Mouse (Mus musculus): ENCODE data around the gene Otub1. TPM values are rescaled to one million over a fixed set of nuclear protein-coding genes. Genes with fewer than 3 reads are reported as not detected.

The Otub1 gene
- polyA plus RNA-seq, 1 experiment, result 87.5 TPM

DNA sequence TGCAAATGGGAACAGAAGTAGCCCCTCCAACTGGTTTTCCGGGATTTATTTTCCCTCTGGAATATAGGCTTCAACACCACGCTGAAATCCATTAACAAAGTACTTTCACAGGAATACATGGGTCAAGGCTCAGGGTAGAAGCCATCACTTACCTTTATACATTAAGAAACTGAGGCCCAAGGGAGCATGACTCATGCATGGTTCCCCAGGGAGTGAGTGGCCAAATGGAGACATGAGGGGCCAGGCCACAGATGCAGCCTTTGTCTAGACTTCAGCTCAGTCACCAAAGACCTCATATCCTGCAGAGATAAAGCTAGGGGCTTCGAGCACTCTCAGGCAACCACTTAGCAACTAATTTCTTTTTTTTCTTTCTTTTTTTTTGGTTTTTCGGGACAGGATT, 30.6 kb upstream of the Otub1 start:
- no peaks in the 10 kb centered on the region for H3K4me1 ChIP-seq (ENCODE audit: control insufficient read depth, insufficient read depth, low read length)
- H3K27me3 ChIP-seq (ENCODE audit: control insufficient read depth, insufficient read depth, low read length, poor library complexity, severe bottlenecking), result no peaks in the 10 kb centered on the region
- no peaks in the 10 kb centered on the region for H3K9me3 ChIP-seq (replicated peaks; ENCODE audit: control insufficient read depth, insufficient read depth, low read length, poor library complexity, severe bottlenecking)
- no peak overlapping the region for H3K9ac ChIP-seq (ENCODE audit: low read depth, poor library complexity, severe bottlenecking)
- TF ChIP-seq EP300 (IDR thresholded peaks at IDR 0.05; ENCODE audit: insufficient read depth, low read depth, low read length) (no peak), CTCF (IDR thresholded peaks at IDR 0.05; ENCODE audit: low read depth, low read length) (no peak), POLR2A (IDR thresholded peaks at IDR 0.05; ENCODE audit: insufficient read depth, low read length) (no peak)
- H3K27ac ChIP-seq (ENCODE audit: insufficient read depth, low read length), result no peak overlapping the region
- peaks cover 16% of the 10 kb centered on the region for H3K36me3 ChIP-seq (ENCODE audit: control insufficient read depth, insufficient read depth, low read length, poor library complexity, severe bottlenecking)
- no peak overlapping the region for H3K4me3 ChIP-seq (ENCODE audit: low read depth, low read length)

- peaks cover 24% of the 10 kb centered on the region for H3K36me3 ChIP-seq (ENCODE audit: control insufficient read depth, insufficient read depth, low read length, poor library complexity, severe bottlenecking)
- no peak overlapping the region for H3K4me3 ChIP-seq (ENCODE audit: low read depth, low read length)
- H3K9me3 ChIP-seq (replicated peaks; ENCODE audit: control insufficient read depth, insufficient read depth, low read length, poor library complexity, severe bottlenecking), result no peaks in the 10 kb centered on the region
- no peak overlapping the region for H3K9ac ChIP-seq (ENCODE audit: low read depth, poor library complexity, severe bottlenecking)
- H3K27ac ChIP-seq (ENCODE audit: insufficient read depth, low read length), result no peak overlapping the region
- no peaks in the 10 kb centered on the region for H3K27me3 ChIP-seq (ENCODE audit: control insufficient read depth, insufficient read depth, low read length, poor library complexity, severe bottlenecking)
- TF ChIP-seq POLR2A (IDR thresholded peaks at IDR 0.05; ENCODE audit: insufficient read depth, low read length), result no peak
- TF ChIP-seq CTCF (IDR thresholded peaks at IDR 0.05; ENCODE audit: low read depth, low read length), result no peak
- TF ChIP-seq EP300 (IDR thresholded peaks at IDR 0.05; ENCODE audit: insufficient read depth, low read depth, low read length), result no peak
- no peaks in the 10 kb centered on the region for H3K4me1 ChIP-seq (ENCODE audit: control insufficient read depth, insufficient read depth, low read length)
Measured at GRCm38 (mm10) chr19:7236011-7236410, 29.9 kb upstream of the Otub1 start.

- Histone ChIP-seq H3K9ac (ENCODE audit: low read depth, poor library complexity, severe bottlenecking) (no peak overlapping the region), H3K36me3 (ENCODE audit: control insufficient read depth, insufficient read depth, low read length, poor library complexity, severe bottlenecking) (peaks cover 28% of the 10 kb centered on the region), H3K27ac (ENCODE audit: insufficient read depth, low read length) (no peak overlapping the region), H3K4me3 (ENCODE audit: low read depth, low read length) (no peak overlapping the region), H3K9me3 (replicated peaks; ENCODE audit: control insufficient read depth, insufficient read depth, low read length, poor library complexity, severe bottlenecking) (no peaks in the 10 kb centered on the region), H3K27me3 (ENCODE audit: control insufficient read depth, insufficient read depth, low read length, poor library complexity, severe bottlenecking) (no peaks in the 10 kb centered on the region), H3K4me1 (ENCODE audit: control insufficient read depth, insufficient read depth, low read length) (no peaks in the 10 kb centered on the region)
- TF ChIP-seq POLR2A (IDR thresholded peaks at IDR 0.05; ENCODE audit: insufficient read depth, low read length), result no peak
- TF ChIP-seq EP300 (IDR thresholded peaks at IDR 0.05; ENCODE audit: insufficient read depth, low read depth, low read length), result no peak
- TF ChIP-seq CTCF (IDR thresholded peaks at IDR 0.05; ENCODE audit: low read depth, low read length), result no peak
Measured at GRCm38 (mm10) chr19:7235461-7235860, 29.3 kb upstream of the Otub1 start.

GRCm38 (mm10) chr19:7234537-7235221, 28.6 kb upstream of the Otub1 start:
- H3K36me3 ChIP-seq (ENCODE audit: control insufficient read depth, insufficient read depth, low read length, poor library complexity, severe bottlenecking), result peaks cover 36% of the 10 kb centered on the region
- H3K27ac ChIP-seq (ENCODE audit: insufficient read depth, low read length), result no peak overlapping the region
- H3K9me3 ChIP-seq (replicated peaks; ENCODE audit: control insufficient read depth, insufficient read depth, low read length, poor library complexity, severe bottlenecking), result no peaks in the 10 kb centered on the region
- no peaks in the 10 kb centered on the region for H3K4me1 ChIP-seq (ENCODE audit: control insufficient read depth, insufficient read depth, low read length)
- H3K4me3 ChIP-seq (ENCODE audit: low read depth, low read length), result no peak overlapping the region
- TF ChIP-seq CTCF (IDR thresholded peaks at IDR 0.05; ENCODE audit: low read depth, low read length) (peak; percentile 83), EP300 (IDR thresholded peaks at IDR 0.05; ENCODE audit: insufficient read depth, low read depth, low read length) (0 out of 2 replicates have a peak, but pooled peaks have one; percentile 16), POLR2A (IDR thresholded peaks at IDR 0.05; ENCODE audit: insufficient read depth, low read length) (no peak)
- H3K9ac ChIP-seq (ENCODE audit: low read depth, poor library complexity, severe bottlenecking), result no peak overlapping the region
- H3K27me3 ChIP-seq (ENCODE audit: control insufficient read depth, insufficient read depth, low read length, poor library complexity, severe bottlenecking), result no peaks in the 10 kb centered on the region

GRCm38 (mm10) chr19:7226511-7226914, 20.4 kb upstream of the Otub1 start:
- no peak overlapping the region for H3K9ac ChIP-seq (ENCODE audit: low read depth, poor library complexity, severe bottlenecking)
- no peaks in the 10 kb centered on the region for H3K4me1 ChIP-seq (ENCODE audit: control insufficient read depth, insufficient read depth, low read length)
- H3K36me3 ChIP-seq (ENCODE audit: control insufficient read depth, insufficient read depth, low read length, poor library complexity, severe bottlenecking), result peaks cover 40% of the 10 kb centered on the region
- H3K27ac ChIP-seq (ENCODE audit: insufficient read depth, low read length), result no peak overlapping the region
- no peaks in the 10 kb centered on the region for H3K27me3 ChIP-seq (ENCODE audit: control insufficient read depth, insufficient read depth, low read length, poor library complexity, severe bottlenecking)
- no peaks in the 10 kb centered on the region for H3K9me3 ChIP-seq (replicated peaks; ENCODE audit: control insufficient read depth, insufficient read depth, low read length, poor library complexity, severe bottlenecking)
- no peak overlapping the region for H3K4me3 ChIP-seq (ENCODE audit: low read depth, low read length)
- TF ChIP-seq CTCF (IDR thresholded peaks at IDR 0.05; ENCODE audit: low read depth, low read length) (no peak), EP300 (IDR thresholded peaks at IDR 0.05; ENCODE audit: insufficient read depth, low read depth, low read length) (no peak), POLR2A (IDR thresholded peaks at IDR 0.05; ENCODE audit: insufficient read depth, low read length) (no peak)

DNA sequence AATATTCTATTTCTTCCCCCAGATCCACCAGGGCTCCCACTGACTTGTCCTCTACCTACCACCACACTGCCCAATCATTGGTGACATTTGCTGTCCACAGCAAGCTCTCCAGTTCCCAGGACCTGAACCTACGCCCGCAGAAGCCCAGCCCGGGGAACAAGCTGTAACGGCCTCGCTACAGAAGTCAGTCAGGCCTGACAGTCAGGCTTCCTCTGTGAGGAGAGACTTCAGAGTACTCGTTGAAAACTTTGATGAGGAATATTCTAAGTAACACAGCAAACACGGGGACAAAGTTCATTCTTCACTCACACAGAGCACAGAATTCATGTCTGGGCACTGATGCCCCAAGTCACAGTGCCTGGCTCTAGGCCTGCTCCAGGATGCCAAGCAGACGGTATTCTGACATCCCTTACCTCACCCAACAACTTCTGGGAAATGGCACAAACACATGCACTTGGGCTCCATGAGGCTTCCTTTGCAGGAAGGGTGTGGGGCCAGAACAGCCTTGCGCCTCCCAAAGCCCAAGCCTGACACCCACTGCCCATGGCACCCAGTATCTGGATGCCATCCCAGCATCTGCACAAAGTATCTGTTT, 19.1 kb upstream of the Otub1 start:
- H3K36me3 ChIP-seq (ENCODE audit: control insufficient read depth, insufficient read depth, low read length, poor library complexity, severe bottlenecking), result peaks cover 28% of the 10 kb centered on the region
- H3K27ac ChIP-seq (ENCODE audit: insufficient read depth, low read length), result no peak overlapping the region
- no peaks in the 10 kb centered on the region for H3K27me3 ChIP-seq (ENCODE audit: control insufficient read depth, insufficient read depth, low read length, poor library complexity, severe bottlenecking)
- no peaks in the 10 kb centered on the region for H3K4me1 ChIP-seq (ENCODE audit: control insufficient read depth, insufficient read depth, low read length)
- TF ChIP-seq EP300 (IDR thresholded peaks at IDR 0.05; ENCODE audit: insufficient read depth, low read depth, low read length) (no peak), POLR2A (IDR thresholded peaks at IDR 0.05; ENCODE audit: insufficient read depth, low read length) (no peak), CTCF (IDR thresholded peaks at IDR 0.05; ENCODE audit: low read depth, low read length) (no peak)
- no peaks in the 10 kb centered on the region for H3K9me3 ChIP-seq (replicated peaks; ENCODE audit: control insufficient read depth, insufficient read depth, low read length, poor library complexity, severe bottlenecking)
- H3K4me3 ChIP-seq (ENCODE audit: low read depth, low read length), result no peak overlapping the region
- H3K9ac ChIP-seq (ENCODE audit: low read depth, poor library complexity, severe bottlenecking), result no peak overlapping the region
